Mouse (Mus musculus): ENCODE measurements around the gene Ccdc43.

Gene Ccdc43

GRCm38 (mm10) chr11:102663416-102663815, 34.2 kb downstream of the Ccdc43 start, which contains the start of gene Meioc:
Meioc (plus strand) TSS chr11:102663716.
- no peak for DNase-seq

GRCm38 (mm10) chr11:102656931-102657330, 40.7 kb downstream of the Ccdc43 start:
- DNase-seq = no peak

- DNase-seq = no peak
Observed at GRCm38 (mm10) chr11:102656326-102656926, 41.2 kb downstream of the Ccdc43 start.

- no peak for DNase-seq
Observed at GRCm38 (mm10) chr11:102655888-102656287, 41.7 kb downstream of the Ccdc43 start.

GRCm38 (mm10) chr11:102652844-102653243, 44.7 kb downstream of the Ccdc43 start:
- no peak for DNase-seq

GRCm38 (mm10) chr11:102651381-102651780, 46.2 kb downstream of the Ccdc43 start:
- peak; percentile 67 for DNase-seq

- no peak for DNase-seq
Observed at GRCm38 (mm10) chr11:102647885-102648284, 49.7 kb downstream of the Ccdc43 start.

- DNase-seq = no peak
Observed at GRCm38 (mm10) chr11:102646226-102646625, 51.4 kb downstream of the Ccdc43 start.

- DNase-seq = no peak
Observed at GRCm38 (mm10) chr11:102643891-102644382, 53.6 kb downstream of the Ccdc43 start.

GRCm38 (mm10) chr11:102636887-102637286, 60.7 kb downstream of the Ccdc43 start:
- no peak for DNase-seq

Measured in cerebellum, adult 8-10 months (tissue).